Mouse (Mus musculus) MEL (cell line): ENCODE measurements at regions not wholly inside any gene's neighbourhood (a gene's known extent, or its start where the extent isn't known, plus 50 kb on each side); places are given as distances from the start of the nearest gene placed in this dataset.

Experiments
- CTCF ChIP-seq, 3 experiments: IDR thresholded peaks in 2 of 3; conservative IDR thresholded peaks in 1 of 3; 2 replicates each; pipeline ENCODE4 v1.5.1; 2011 to 2012; ENCODE audit warnings: low read length in 3 of 3, low read depth in 2 of 3, mild to moderate bottlenecking in 2 of 3, improper control_type of control experiment in 1 of 3, inconsistent platforms in 1 of 3, mixed read lengths in 1 of 3, moderate library complexity in 1 of 3; ENCODE audit not compliant: control insufficient read depth in 1 of 3, insufficient read depth in 1 of 3, poor library complexity in 1 of 3, severe bottlenecking in 1 of 3
- POLR2A ChIP-seq, 2 experiments: IDR thresholded peaks; 2 replicates each; pipeline ENCODE4 v1.6.1; 2011 to 2012; ENCODE audit warnings: low read length in 2 of 2, mild to moderate bottlenecking in 2 of 2, control low read depth in 1 of 2, improper control_type of control experiment in 1 of 2, low read depth in 1 of 2, moderate library complexity in 1 of 2; ENCODE audit not compliant: control insufficient read depth in 1 of 2, insufficient read depth in 1 of 2, poor library complexity in 1 of 2

GRCm38 (mm10) chr3:70171667-70172066 lies 164.3 kb downstream of the Otol1 start:
- TF ChIP-seq POLR2A (IDR thresholded peaks at IDR 0.05; ENCODE audit: control insufficient read depth in 1 of 2, insufficient read depth in 1 of 2, low read depth in 1 of 2, low read length in 2 of 2, poor library complexity in 1 of 2) (no peak), CTCF (IDR thresholded peaks at IDR 0.05 in 2 of 3, conservative IDR thresholded peaks at IDR 0.05 in 1 of 3; ENCODE audit: control insufficient read depth in 1 of 3, insufficient read depth in 1 of 3, low read depth in 2 of 3, low read length in 3 of 3, poor library complexity in 1 of 3, severe bottlenecking in 1 of 3) (no peak)
